Mouse (Mus musculus) heart, embryonic 13.5 days (tissue): ENCODE data around the gene Hspb7. TPM values are rescaled to one million over a fixed set of nuclear protein-coding genes. Genes with fewer than 3 reads are reported as not detected.

ENCODE experiments used
- ATAC-seq: fragments of 200-750 bp; cut with Nextera tagmentation; 2 replicates; pipeline ENCODE4 v1.8.0; 2017; ENCODE audit warnings: moderate TSS enrichment; ENCODE audit not compliant: insufficient number of reproducible peaks, low FRiP score, low TSS enrichment; ENCODE audit errors: extremely low read depth
- H3K27ac ChIP-seq: fragments of 300-500 bp; sonication (generic); replicated peaks from 2 replicates; pipeline ENCODE4 v1.5.1; 2015; ENCODE audit warnings: moderate library complexity, mild to moderate bottlenecking, inconsistent platforms
- H3K27me3 ChIP-seq: fragments of 300-500 bp; sonication (generic); replicated peaks from 2 replicates; pipeline ENCODE4 v1.6.1; 2015; ENCODE audit warnings: mild to moderate bottlenecking, inconsistent platforms
- H3K36me3 ChIP-seq: fragments of 300-500 bp; sonication (generic); 2 replicates; pipeline ENCODE4 v1.6.1; 2015; ENCODE audit warnings: mild to moderate bottlenecking, inconsistent platforms
- H3K4me1 ChIP-seq: fragments of 300-500 bp; sonication (generic); 2 replicates; pipeline ENCODE4 v1.6.1; 2015; ENCODE audit warnings: inconsistent platforms
- H3K4me2 ChIP-seq: fragments of 300-500 bp; sonication (generic); 2 replicates; pipeline ENCODE4 v1.6.1; 2015; ENCODE audit warnings: inconsistent platforms, mild to moderate bottlenecking, moderate library complexity
- H3K4me3 ChIP-seq: fragments of 300-500 bp; sonication (generic); 2 replicates; pipeline ENCODE4 v1.5.1; 2015; ENCODE audit warnings: moderate library complexity, mild to moderate bottlenecking, inconsistent platforms
- H3K9ac ChIP-seq: fragments of 300-500 bp; sonication (generic); 2 replicates; pipeline ENCODE4 v1.6.1; 2015; ENCODE audit warnings: inconsistent platforms, mild to moderate bottlenecking, moderate library complexity
- H3K9me3 ChIP-seq: fragments of 300-500 bp; sonication (generic); 2 replicates; pipeline ENCODE4 v1.6.1; 2016; ENCODE audit warnings: inconsistent platforms
- WGBS: fragments of 180-500 bp; shearing (Covaris S2); methylation state at CpG from one replicate; pipeline ENCODE4 v1.1.7; 2015; ENCODE audit warnings: mixed read lengths; 5-methylcytosine and 5-hydroxymethylcytosine counted together
- polyA plus RNA-seq: library from polyadenylated mRNA; unstranded; fragments of >200 nt; fragmentation: Nextera tagmentation; extraction: Ambion mirVana; gene quantifications from 2 replicates; pipeline ENCODE4 v1.2.1, GENCODE M21; 2015

Gene Hspb7
- polyA plus RNA-seq, 1 experiment from 2014 or later = 183 TPM

DNA sequence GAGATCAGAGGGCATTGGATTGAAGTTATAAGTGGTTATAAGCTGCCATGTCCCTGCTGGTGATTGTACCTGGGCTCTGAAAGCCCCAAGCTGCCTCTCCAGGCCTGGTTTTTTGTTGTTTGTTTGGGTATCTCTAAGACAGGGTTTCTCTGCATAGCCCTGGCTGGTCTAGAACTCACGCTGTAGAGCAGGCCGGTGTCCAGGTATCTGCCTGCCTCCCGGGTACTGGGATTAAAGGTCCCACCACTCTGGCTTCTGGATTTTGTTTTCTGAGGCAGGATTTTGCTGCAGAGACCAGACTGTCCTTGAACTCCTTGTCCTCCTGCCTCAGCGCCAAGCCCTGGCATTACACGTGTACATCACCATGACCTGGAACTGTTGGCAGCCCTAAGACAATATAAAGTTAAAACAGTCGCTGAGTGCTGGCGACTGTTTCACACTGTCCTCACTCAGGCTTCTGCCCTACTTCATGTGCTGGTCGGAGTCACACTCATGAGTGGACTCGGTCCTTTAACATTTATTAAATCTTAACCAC is 31.4 kb downstream of the Hspb7 start:
- Histone ChIP-seq H3K4me2 (no peak overlapping the region), H3K27me3 (no peaks in the 10 kb centered on the region), H3K27ac (no peak overlapping the region), H3K9ac (no peak overlapping the region), H3K9me3 (no peaks in the 10 kb centered on the region), H3K36me3 (peaks cover 73% of the 10 kb centered on the region), H3K4me3 (no peak overlapping the region), H3K4me1 (0 out of 2 replicates have a peak, but pooled peaks cover 10% of the 10 kb centered on the region)
- WGBS = 92% methylated on average over 9 of the region's 9 CpGs
- no peak for ATAC-seq

DNA sequence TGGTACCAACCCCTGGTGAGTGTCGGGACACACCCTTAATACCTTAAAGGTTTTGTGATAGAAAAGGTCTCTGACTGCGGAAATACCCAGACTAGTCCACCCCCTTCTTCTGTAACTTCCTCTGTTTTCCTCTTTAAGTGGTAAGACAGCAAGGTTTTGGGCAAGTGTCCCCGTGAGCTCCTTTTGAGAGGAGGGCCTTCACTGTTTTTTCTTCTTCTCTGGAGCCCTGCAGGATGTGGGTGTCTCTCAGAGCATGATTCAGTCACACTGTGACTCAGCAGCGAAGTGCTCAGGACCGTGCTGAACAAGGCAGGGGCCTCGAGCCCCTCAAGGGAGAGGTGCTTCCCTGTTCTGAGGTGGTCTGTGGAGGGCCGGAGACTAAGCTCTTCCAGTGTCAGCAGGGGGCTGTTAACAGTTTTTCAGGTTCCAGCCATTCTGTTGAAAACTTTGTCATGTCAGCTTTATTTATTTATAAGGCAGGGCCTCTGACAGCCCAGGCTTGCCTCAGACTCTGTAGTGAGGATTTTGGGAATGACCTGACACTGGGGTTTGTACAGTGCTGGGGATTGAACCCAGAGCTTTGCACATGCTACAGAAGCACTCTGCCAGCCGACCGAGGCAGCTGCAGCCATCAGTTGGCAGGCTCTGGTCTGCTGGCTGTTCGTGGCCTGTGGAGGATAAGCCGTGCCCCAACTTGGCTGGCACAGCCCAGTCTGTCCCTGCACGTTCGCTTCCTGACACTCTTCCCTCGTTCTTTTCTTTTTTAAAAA is 34.2 kb downstream of the Hspb7 start:
- Histone ChIP-seq H3K4me1 (peaks cover 27% of the 10 kb centered on the region), H3K36me3 (peaks cover 46% of the 10 kb centered on the region), H3K27me3 (no peaks in the 10 kb centered on the region), H3K9me3 (no peaks in the 10 kb centered on the region), H3K4me2 (no peak overlapping the region), H3K27ac (no peak overlapping the region), H3K9ac (no peak overlapping the region), H3K4me3 (no peak overlapping the region)
- 66% methylated on average over 14 of the region's 14 CpGs for WGBS
- ATAC-seq = no peak

DNA sequence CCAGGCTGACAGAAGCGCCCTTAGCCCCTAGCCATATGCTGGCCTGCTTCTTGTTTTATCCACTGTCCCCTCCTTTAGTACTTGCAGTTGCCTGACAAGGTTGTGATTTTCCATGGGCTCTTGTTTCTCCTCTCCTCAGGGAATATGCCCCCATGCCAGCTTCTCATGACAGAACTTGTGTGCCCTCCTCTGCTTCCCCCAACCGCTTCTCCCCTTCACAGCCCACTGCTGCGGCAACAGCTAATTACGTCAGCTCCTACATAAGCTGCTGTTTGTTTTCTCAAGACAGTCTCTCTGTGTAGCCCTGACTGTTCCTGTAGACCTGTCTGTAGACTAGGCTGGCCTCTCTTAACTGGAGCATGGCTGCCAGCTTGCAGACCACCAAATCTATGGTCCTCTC is 34.9 kb downstream of the Hspb7 start:
- Histone ChIP-seq H3K27me3 (no peaks in the 10 kb centered on the region), H3K27ac (no peak overlapping the region), H3K4me2 (no peak overlapping the region), H3K4me3 (no peak overlapping the region), H3K9me3 (no peaks in the 10 kb centered on the region), H3K9ac (no peak overlapping the region), H3K36me3 (peaks cover 42% of the 10 kb centered on the region), H3K4me1 (peaks cover 27% of the 10 kb centered on the region)
- WGBS = 76% methylated on average over 4 of the region's 4 CpGs
- ATAC-seq = no peak

DNA sequence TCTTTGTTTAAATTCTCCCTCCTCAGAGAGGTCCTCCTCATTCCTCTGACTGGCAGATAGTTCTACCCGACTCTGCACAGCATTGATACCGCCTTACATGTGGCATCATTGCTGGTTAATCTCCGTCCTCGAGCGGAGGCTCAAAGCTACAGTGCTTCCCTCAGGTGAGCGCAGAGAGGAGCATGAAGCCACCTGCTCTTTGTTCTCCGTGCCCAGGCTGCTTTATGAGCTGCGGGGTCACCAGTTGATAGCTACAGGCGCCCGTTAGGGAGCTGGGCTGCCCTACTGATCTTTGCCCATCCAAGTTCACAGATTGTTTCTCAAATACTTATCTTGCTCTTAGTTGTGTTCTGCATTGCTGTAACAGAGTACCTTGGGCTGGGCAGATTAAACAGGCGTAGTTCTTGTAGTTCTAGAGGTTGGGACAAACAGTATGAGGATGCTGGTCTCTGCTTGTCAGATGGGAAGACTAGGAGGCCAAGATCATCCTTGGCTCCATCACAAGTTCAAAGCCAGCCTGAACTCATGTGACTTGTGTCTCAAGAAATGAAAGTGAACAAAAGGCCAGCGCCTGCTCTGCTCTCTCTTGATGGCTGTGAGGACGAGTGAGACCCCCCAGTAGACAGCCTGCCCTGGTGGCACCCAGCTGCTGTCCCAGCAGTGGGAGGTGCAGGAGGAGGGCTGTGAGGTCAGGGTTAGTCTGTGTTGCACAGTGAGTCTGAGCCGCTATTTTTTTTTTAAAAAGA is 35.8 kb downstream of the Hspb7 start:
- peaks cover 24% of the 10 kb centered on the region for H3K4me1 ChIP-seq
- H3K9me3 ChIP-seq = no peaks in the 10 kb centered on the region
- no peak overlapping the region for H3K4me3 ChIP-seq
- peaks cover 38% of the 10 kb centered on the region for H3K36me3 ChIP-seq
- ATAC-seq = no peak
- no peak overlapping the region for H3K27ac ChIP-seq
- no peak overlapping the region for H3K4me2 ChIP-seq
- H3K27me3 ChIP-seq = no peaks in the 10 kb centered on the region
- 90% methylated on average over 14 of the region's 14 CpGs for WGBS
- no peak overlapping the region for H3K9ac ChIP-seq

DNA sequence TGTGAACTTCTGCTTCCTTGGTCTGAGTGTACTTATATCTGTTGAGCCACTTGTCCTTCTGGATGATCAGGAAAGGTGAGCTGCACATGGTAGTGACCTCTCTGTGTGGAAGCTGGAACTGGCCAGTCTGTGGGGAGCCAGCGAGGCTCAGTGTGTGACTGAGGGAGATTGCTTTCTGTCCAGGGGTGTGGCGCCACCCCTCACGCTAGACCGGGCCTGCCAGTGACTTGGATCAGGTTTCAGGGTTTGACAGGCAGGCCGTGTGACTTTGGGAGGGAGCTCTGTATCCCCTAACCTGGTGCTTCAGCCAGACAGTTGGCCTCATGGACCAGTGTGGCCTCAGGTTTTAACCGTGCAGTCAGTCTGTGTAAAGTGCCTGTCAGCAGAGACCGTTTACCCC is 37.7 kb downstream of the Hspb7 start:
- ATAC-seq = peak; percentile 38; the same call in 1 of the 2 replicates
- Histone ChIP-seq H3K9me3 (no peaks in the 10 kb centered on the region), H3K27me3 (no peaks in the 10 kb centered on the region), H3K36me3 (peaks cover 38% of the 10 kb centered on the region), H3K4me3 (no peak overlapping the region), H3K4me1 (peaks cover 24% of the 10 kb centered on the region), H3K9ac (peak overlapping the region; percentile 67), H3K27ac (peak overlapping the region; percentile 62), H3K4me2 (0 out of 2 replicates have a peak overlapping the region, but pooled peaks have one; percentile 1)
- 14% methylated on average over 7 of the region's 7 CpGs for WGBS

DNA sequence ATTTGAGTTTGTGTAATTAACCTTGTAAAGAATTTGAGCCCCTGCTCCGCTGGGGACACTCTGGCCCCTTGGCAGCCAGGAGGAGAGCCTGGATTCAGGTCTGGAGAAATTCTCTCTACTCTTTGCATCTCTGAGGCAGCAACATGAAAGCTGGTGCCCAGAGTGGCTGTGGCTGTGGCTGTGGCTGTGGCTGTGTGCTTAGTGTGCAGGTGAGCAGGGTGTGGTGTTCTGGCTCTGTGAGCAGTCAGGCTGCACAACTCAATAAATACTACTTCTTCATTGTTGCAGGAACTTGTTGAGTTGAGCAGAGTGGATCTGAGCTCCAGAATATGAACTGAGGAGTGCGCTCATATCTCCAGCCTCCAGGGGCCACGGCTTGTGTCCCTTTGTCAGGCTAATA is 38.3 kb downstream of the Hspb7 start:
- no peaks in the 10 kb centered on the region for H3K9me3 ChIP-seq
- no peak overlapping the region for H3K27ac ChIP-seq
- H3K27me3 ChIP-seq = no peaks in the 10 kb centered on the region
- peak overlapping the region; percentile 67; the same call in 1 of the 2 replicates for H3K9ac ChIP-seq
- WGBS = 68% methylated on average over 3 of the region's 3 CpGs
- no peak overlapping the region for H3K4me3 ChIP-seq
- H3K4me1 ChIP-seq = peaks cover 24% of the 10 kb centered on the region
- no peak overlapping the region for H3K4me2 ChIP-seq
- no peak for ATAC-seq
- peaks cover 39% of the 10 kb centered on the region for H3K36me3 ChIP-seq

DNA sequence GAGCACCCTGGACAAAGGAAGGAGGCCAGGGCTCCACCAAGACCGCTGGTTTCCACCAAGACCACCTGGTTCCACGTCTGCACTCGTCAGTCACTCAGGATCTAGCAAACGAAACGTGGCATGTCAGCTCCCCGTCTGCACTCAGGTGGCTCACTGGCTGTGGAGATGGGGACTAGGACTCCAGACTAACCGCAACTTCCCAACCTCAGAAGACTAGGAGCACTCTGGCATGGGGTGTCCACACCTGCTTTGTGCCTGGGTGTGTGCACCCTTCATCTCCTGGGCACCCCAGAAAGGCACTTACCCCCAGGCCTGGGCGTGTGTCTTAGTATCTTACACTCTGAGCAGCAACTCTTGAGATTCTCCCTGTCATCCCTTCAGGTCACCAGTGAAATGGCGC is 39.2 kb downstream of the Hspb7 start:
- no peak for ATAC-seq
- Histone ChIP-seq H3K27ac (no peak overlapping the region), H3K4me2 (no peak overlapping the region), H3K9ac (no peak overlapping the region; the same call in 1 of the 2 replicates), H3K4me1 (peaks cover 24% of the 10 kb centered on the region), H3K9me3 (no peaks in the 10 kb centered on the region), H3K36me3 (peaks cover 46% of the 10 kb centered on the region), H3K4me3 (no peak overlapping the region), H3K27me3 (no peaks in the 10 kb centered on the region)
- 89% methylated on average over 9 of the region's 9 CpGs for whole genome bisulfite sequencing

DNA sequence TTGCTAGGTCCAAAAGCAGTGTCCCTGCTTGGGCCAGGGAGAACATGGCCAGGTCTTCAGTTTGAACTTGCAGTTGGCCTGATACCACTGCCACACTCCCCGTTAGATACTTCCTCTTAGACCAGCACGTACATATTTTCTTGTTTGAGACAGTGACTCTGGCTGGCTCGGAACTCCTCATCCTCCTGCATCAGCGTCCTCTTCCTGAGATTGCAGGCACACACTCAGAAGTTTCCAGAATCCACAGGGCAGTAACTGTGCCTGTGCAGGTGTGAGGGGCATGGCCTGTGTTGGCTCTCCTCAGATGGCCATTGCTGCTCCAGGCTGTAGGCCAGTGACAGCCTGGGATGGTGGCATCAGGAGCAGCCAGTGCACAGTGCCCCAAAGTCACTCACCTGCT is 39.9 kb downstream of the Hspb7 start:
- no peak for ATAC-seq
- H3K4me2 ChIP-seq = no peak overlapping the region
- H3K4me3 ChIP-seq = no peak overlapping the region
- 77% methylated on average over 4 of the region's 4 CpGs for WGBS
- no peak overlapping the region for H3K27ac ChIP-seq
- H3K9ac ChIP-seq = no peak overlapping the region
- H3K27me3 ChIP-seq = no peaks in the 10 kb centered on the region
- H3K9me3 ChIP-seq = no peaks in the 10 kb centered on the region
- H3K36me3 ChIP-seq = peaks cover 53% of the 10 kb centered on the region
- peaks cover 20% of the 10 kb centered on the region for H3K4me1 ChIP-seq

DNA sequence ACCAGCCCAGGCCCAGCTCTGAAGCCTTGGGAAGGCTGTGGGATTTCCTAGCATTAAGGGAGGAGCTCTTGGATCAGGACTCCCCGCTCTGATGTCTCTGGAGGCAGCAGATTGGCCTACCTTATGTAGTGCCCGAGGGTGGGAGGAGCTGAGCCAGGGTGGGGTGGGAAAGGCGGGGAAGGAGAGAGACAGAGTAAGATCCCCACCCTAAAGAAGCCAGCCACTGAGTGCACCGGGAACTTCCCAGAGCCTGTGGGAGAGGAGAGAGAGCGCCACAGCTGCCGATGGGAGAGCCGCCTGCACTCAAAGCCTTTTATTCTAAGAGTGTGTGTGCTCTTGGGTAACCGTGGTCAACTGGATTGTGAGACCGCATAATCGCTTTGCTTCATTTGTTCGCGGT is 40.5 kb downstream of the Hspb7 start:
- H3K27me3 ChIP-seq = no peaks in the 10 kb centered on the region
- peaks cover 16% of the 10 kb centered on the region for H3K4me1 ChIP-seq
- no peak for ATAC-seq
- peaks cover 58% of the 10 kb centered on the region for H3K36me3 ChIP-seq
- 67% methylated on average over 12 of the region's 12 CpGs for WGBS
- H3K4me2 ChIP-seq = no peak overlapping the region
- no peaks in the 10 kb centered on the region for H3K9me3 ChIP-seq
- H3K9ac ChIP-seq = no peak overlapping the region
- H3K4me3 ChIP-seq = no peak overlapping the region
- no peak overlapping the region for H3K27ac ChIP-seq

DNA sequence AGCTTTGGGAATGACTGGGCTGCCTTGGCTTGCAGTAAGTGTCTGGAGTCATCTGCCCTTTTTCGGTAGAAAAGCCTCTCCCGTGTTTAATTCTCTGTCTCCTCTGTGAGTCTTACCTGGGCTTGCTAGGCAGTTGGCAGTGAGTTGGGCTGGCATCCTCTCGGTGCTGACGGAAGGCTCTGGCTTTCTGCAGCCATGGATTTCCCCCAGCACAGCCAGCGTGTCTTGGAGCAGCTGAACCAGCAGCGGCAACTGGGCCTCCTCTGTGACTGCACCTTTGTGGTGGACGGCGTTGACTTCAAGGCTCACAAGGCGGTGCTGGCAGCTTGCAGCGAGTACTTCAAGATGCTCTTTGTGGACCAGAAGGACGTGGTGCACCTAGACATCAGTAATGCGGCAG is 41.0 kb downstream of the Hspb7 start:
- Histone ChIP-seq H3K36me3 (peaks cover 58% of the 10 kb centered on the region), H3K9ac (no peak overlapping the region), H3K27me3 (no peaks in the 10 kb centered on the region), H3K9me3 (no peaks in the 10 kb centered on the region), H3K4me3 (no peak overlapping the region), H3K4me1 (peaks cover 16% of the 10 kb centered on the region), H3K4me2 (no peak overlapping the region), H3K27ac (no peak overlapping the region)
- ATAC-seq = no peak
- 90% methylated on average over 12 of the region's 12 CpGs for WGBS

DNA sequence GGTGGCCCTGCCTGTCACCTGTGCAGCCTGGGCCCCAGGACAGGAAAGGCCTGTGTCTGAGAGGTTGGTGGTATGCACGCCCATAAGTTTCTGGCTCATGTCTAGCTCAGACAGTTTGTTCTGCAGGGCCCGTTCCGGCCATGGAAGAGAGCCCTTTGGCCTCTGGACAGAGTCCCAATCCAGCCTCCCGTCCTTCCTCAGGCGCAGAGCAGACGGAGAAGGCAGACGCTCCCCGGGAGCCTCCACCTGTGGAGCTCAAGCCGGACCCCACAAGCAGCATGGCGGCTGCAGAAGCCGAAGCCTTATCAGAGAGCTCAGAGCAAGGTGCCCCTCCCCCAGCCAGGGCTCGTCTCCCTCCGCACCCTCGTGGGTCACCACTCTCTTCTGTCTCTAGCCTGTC is 42.9 kb downstream of the Hspb7 start:
- Histone ChIP-seq H3K27me3 (no peaks in the 10 kb centered on the region), H3K4me3 (no peak overlapping the region), H3K4me1 (peaks cover 7% of the 10 kb centered on the region), H3K9ac (no peak overlapping the region), H3K27ac (no peak overlapping the region), H3K4me2 (no peak overlapping the region), H3K36me3 (peaks cover 76% of the 10 kb centered on the region), H3K9me3 (no peaks in the 10 kb centered on the region)
- 63% methylated on average over 14 of the region's 14 CpGs for WGBS
- ATAC-seq = no peak
